Mouse (Mus musculus) neutrophil, adult 83 days (primary cell): ENCODE measurements around the gene Dyrk1a. TPM values are rescaled to one million over a fixed set of nuclear protein-coding genes. Genes with fewer than 3 reads are reported as not detected.

Source experiments
- total RNA-seq, 2 experiments: library from RNA; stranded (reverse); gene quantifications; one replicate each; pipeline ENCODE4 v1.2.4; 2023

The Dyrk1a gene
- 10 to 100 TPM; 77.9 to 90.6 TPM for total RNA-seq

GRCm38 (mm10) chr16:94569229-94570176, at the start of gene Dyrk1a:
Gene Dyrk1a, plus strand, starts transcription at chr16:94570010.

DNA sequence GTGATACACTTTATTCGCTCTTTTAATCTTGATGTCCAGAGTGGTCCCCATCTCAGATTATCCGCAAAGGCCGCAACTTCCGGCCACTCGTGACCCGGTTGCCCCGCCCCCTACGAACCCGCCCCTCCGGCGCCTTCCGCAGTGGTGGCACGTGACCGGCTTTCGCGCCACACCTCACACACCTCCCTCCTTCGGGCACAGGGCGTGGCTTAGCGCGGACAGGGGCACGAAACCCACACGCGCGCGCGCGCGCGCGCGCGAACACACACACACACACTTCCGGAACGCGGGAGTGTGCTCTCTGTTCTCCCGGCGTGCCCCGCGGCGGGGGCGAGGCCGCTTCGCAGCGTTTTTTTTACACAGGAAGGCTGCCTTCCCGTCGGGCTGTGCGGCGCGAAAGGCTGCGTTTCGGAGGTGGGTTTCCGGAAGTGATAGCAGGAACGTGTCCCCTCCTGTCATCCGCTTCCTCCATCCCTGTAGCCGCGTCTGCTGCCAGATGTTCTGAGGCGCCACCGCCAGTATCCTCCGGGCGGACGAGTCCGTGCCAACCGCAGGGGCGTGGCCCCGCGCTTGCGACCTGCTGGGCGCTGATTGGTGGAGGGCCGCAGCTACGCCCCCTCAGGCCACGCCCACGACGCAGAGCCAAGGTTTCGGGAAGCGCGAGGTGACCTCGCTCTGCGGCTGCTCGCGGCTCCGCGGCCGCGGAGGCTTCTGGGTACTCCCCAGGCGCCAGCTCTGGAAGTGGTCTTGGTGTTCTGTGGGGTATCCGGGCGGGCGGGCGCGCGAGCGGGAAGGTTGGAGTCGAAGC, 43.3 kb upstream of the Dyrk1a start, which contains the start of gene Vps26c:
Vps26c (minus strand) TSS at position 487 of the 808 bp plus-strand sequence.

Other genes starting within 250 kb of the Dyrk1a start
- not detected for gene Ripply3, start 241.6 kb upstream of the Dyrk1a start, total RNA-seq
- 10 to 100 TPM; 23.9 to 26.8 TPM for gene Ttc3, start 199.4 kb upstream of the Dyrk1a start, total RNA-seq
- 1 to 10 TPM; 8.5 to 9.0 TPM for gene Pigp, start 198.2 kb upstream of the Dyrk1a start, total RNA-seq
- gene Vps26c, start 43.2 kb upstream of the Dyrk1a start, total RNA-seq, result 10 to 100 TPM; 35.8 to 40.8 TPM